Comparison of ENCODE assay signal across 31 mouse cellular contexts in genomic region chr10:88054233-88054985, GRCm38 (mm10). TPM values are rescaled to one million over a fixed set of nuclear protein-coding genes. Genes with fewer than 3 reads are reported as not detected.
DNase-seq lines count a peak whose midpoint lies in the region; ATAC-seq and TF ChIP-seq lines count a peak whose summit lies in the region.
"Had no signal": no experiment of that assay in that cellular context is flagged by ENCODE, and none has a peak within 500 bp of the region (broad histone marks: within the 10 kb centered on the region; RNA-seq: fewer than 3 reads in every experiment).

No protein-coding gene starts in this region.

- no peaks in the 10 kb centered on the region for H3K4me1 ChIP-seq in lung, embryonic 14.5 days (ENCODE audit: insufficient read depth)
- no peaks in the 10 kb centered on the region for H3K4me1 ChIP-seq in lung, adult 2 months (ENCODE audit: control insufficient read depth, insufficient read depth, low read length)
- H3K4me1 ChIP-seq in stomach, embryonic 16.5 days (ENCODE audit: control insufficient read depth, insufficient read depth, low read length) = peaks cover 6% of the 10 kb centered on the region
- H3K4me1 ChIP-seq in stomach, postnatal 0 days (replicated peaks; ENCODE audit: control insufficient read depth, insufficient read depth) = 0 out of 2 replicates have a peak, but pooled peaks cover 2% of the 10 kb centered on the region
- H3K4me1 ChIP-seq in hindbrain, embryonic 14.5 days (replicated peaks; ENCODE audit: control insufficient read depth, insufficient read depth, low read length) = no peaks in the 10 kb centered on the region
- H3K4me1 ChIP-seq: embryonic facial prominence, embryonic 12.5 days; forebrain, embryonic 12.5 days; heart, embryonic 15.5 days; hindbrain, embryonic 10.5 days; limb, embryonic 12.5 days; liver, embryonic 13.5 days; midbrain, embryonic 10.5 days; neural tube, embryonic 15.5 days had no signal

- no peak overlapping the region for H3K9ac ChIP-seq in lung, embryonic 14.5 days
- H3K9ac ChIP-seq in stomach, embryonic 16.5 days (ENCODE audit: low read length) = no peak overlapping the region
- no peak overlapping the region for H3K9ac ChIP-seq in stomach, postnatal 0 days (ENCODE audit: low read length)
- no peak overlapping the region for H3K9ac ChIP-seq in hindbrain, embryonic 14.5 days
- H3K9ac ChIP-seq: embryonic facial prominence, embryonic 12.5 days; forebrain, embryonic 12.5 days; heart, embryonic 15.5 days; limb, embryonic 12.5 days; liver, embryonic 13.5 days; neural tube, embryonic 15.5 days had no signal

- no peak overlapping the region for H3K4me3 ChIP-seq in lung, embryonic 14.5 days (ENCODE audit: low read depth, low read length)
- no peak overlapping the region for H3K4me3 ChIP-seq in lung, adult 2 months (replicated peaks; ENCODE audit: extremely low read depth, low read depth, low read length)
- H3K4me3 ChIP-seq in stomach, embryonic 16.5 days (replicated peaks; ENCODE audit: low read length) = no peak overlapping the region
- no peak overlapping the region for H3K4me3 ChIP-seq in stomach, postnatal 0 days (ENCODE audit: low read depth, low read length)
- no peak overlapping the region for H3K4me3 ChIP-seq in hindbrain, embryonic 14.5 days (replicated peaks; ENCODE audit: low read length)
- H3K4me3 ChIP-seq: embryonic facial prominence, embryonic 12.5 days; erythroblast, embryonic 14.5 days; forebrain, embryonic 12.5 days; heart, embryonic 15.5 days; hindbrain, embryonic 10.5 days; limb, embryonic 12.5 days; liver, embryonic 13.5 days; midbrain, embryonic 10.5 days; neural tube, embryonic 15.5 days had no signal

- TF ChIP-seq POLR2A in lung, adult 2 months (IDR thresholded peaks at IDR 0.05; ENCODE audit: borderline replicate concordance, extremely low read depth, low read depth, low read length) = no peak

- peak; percentile 26; the same call in 1 of the 2 replicates for ATAC-seq in lung, embryonic 14.5 days (ENCODE audit: insufficient read depth)
- ATAC-seq in stomach, embryonic 16.5 days (ENCODE audit: insufficient read depth, low FRiP score) = no peak
- ATAC-seq in stomach, postnatal 0 days (ENCODE audit: low FRiP score, low TSS enrichment) = no peak; the same call in 1 of the 2 replicates
- ATAC-seq in granulocyte monocyte progenitor cell, adult 5-6 weeks (replicated peaks; ENCODE audit: poor library complexity, severe bottlenecking) = peak; percentile 87
- ATAC-seq in hindbrain, embryonic 14.5 days (ENCODE audit: low FRiP score) = no peak
- ATAC-seq: hindbrain, postnatal 0 days; intestine, embryonic 16.5 days; Patski had no signal

- 0 out of 2 replicates have a peak overlapping the region, but pooled peaks have one; percentile 7 for H3K27ac ChIP-seq in lung, embryonic 14.5 days (ENCODE audit: low read depth)
- peak overlapping the region; percentile 38; the same call in 1 of the 2 replicates for H3K27ac ChIP-seq in stomach, embryonic 16.5 days (ENCODE audit: low read length)
- H3K27ac ChIP-seq in stomach, postnatal 0 days (replicated peaks) = no peak overlapping the region
- no peak overlapping the region for H3K27ac ChIP-seq in hindbrain, embryonic 14.5 days
- H3K27ac ChIP-seq: embryonic facial prominence, embryonic 12.5 days; forebrain, embryonic 12.5 days; heart, embryonic 15.5 days; hindbrain, embryonic 10.5 days; hindbrain, postnatal 0 days; limb, embryonic 12.5 days; liver, embryonic 13.5 days; midbrain, embryonic 10.5 days; neural tube, embryonic 15.5 days had no signal

- WGBS in lung, embryonic 14.5 days = 47% methylated on average over 14 of the region's 14 CpGs
- 56% methylated on average over 14 of the region's 14 CpGs for WGBS in lung, adult 2 months
- WGBS in stomach, embryonic 16.5 days = 56% methylated on average over 14 of the region's 14 CpGs
- WGBS in stomach, postnatal 0 days = 49% methylated on average over 14 of the region's 14 CpGs
- WGBS in hindbrain, embryonic 14.5 days = 84% methylated on average over 14 of the region's 14 CpGs

- no peak overlapping the region for H3K4me2 ChIP-seq in lung, embryonic 14.5 days
- no peak overlapping the region for H3K4me2 ChIP-seq in stomach, embryonic 16.5 days (ENCODE audit: low read depth, low read length)
- no peak overlapping the region for H3K4me2 ChIP-seq in stomach, postnatal 0 days (replicated peaks; ENCODE audit: low read depth)
- H3K4me2 ChIP-seq in hindbrain, embryonic 14.5 days (replicated peaks) = no peak overlapping the region
- H3K4me2 ChIP-seq: embryonic facial prominence, embryonic 12.5 days; forebrain, embryonic 12.5 days; heart, embryonic 15.5 days; limb, embryonic 12.5 days; liver, embryonic 13.5 days; neural tube, embryonic 15.5 days had no signal

- TF ChIP-seq CTCF in lung, embryonic 14.5 days (IDR thresholded peaks at IDR 0.05; ENCODE audit: low read depth) = no peak
- TF ChIP-seq CTCF in lung, adult 2 months (IDR thresholded peaks at IDR 0.05; ENCODE audit: insufficient read depth, low read length) = no peak
- TF ChIP-seq CTCF in stomach, postnatal 0 days (IDR thresholded peaks at IDR 0.05; ENCODE audit: low read depth) = no peak

- H3K9me3 ChIP-seq in lung, embryonic 14.5 days (ENCODE audit: low read depth, low read length) = no peaks in the 10 kb centered on the region
- no peaks in the 10 kb centered on the region for H3K9me3 ChIP-seq in stomach, embryonic 16.5 days (replicated peaks; ENCODE audit: control insufficient read depth, low read length)
- H3K9me3 ChIP-seq in stomach, postnatal 0 days (ENCODE audit: control insufficient read depth, low read length) = no peaks in the 10 kb centered on the region
- no peaks in the 10 kb centered on the region for H3K9me3 ChIP-seq in hindbrain, embryonic 14.5 days (ENCODE audit: control insufficient read depth, low read length)
- H3K9me3 ChIP-seq: embryonic facial prominence, embryonic 12.5 days; forebrain, embryonic 12.5 days; G1E; heart, embryonic 15.5 days; hindbrain, embryonic 10.5 days; limb, embryonic 12.5 days; liver, embryonic 13.5 days; midbrain, embryonic 10.5 days; neural tube, embryonic 15.5 days had no signal

- no peaks in the 10 kb centered on the region for H3K27me3 ChIP-seq in lung, embryonic 14.5 days (ENCODE audit: insufficient read depth, low read length)
- H3K27me3 ChIP-seq in stomach, embryonic 16.5 days (ENCODE audit: control insufficient read depth, insufficient read depth, low read length) = no peaks in the 10 kb centered on the region
- no peaks in the 10 kb centered on the region for H3K27me3 ChIP-seq in stomach, postnatal 0 days (ENCODE audit: control insufficient read depth, insufficient read depth, low read length)
- H3K27me3 ChIP-seq in hindbrain, embryonic 14.5 days (ENCODE audit: control insufficient read depth, insufficient read depth, low read length) = no peaks in the 10 kb centered on the region
- H3K27me3 ChIP-seq: embryonic facial prominence, embryonic 12.5 days; forebrain, embryonic 12.5 days; heart, embryonic 15.5 days; limb, embryonic 12.5 days; liver, embryonic 13.5 days; neural tube, embryonic 15.5 days; Patski had no signal

- no peak for TF ChIP-seq EP300 in stomach, postnatal 0 days (optimal IDR thresholded peaks at IDR 0.05)

- H3K36me3 ChIP-seq in lung, embryonic 14.5 days (ENCODE audit: insufficient read depth) = no peaks in the 10 kb centered on the region
- H3K36me3 ChIP-seq in stomach, embryonic 16.5 days (ENCODE audit: control insufficient read depth, insufficient read depth, low read length) = no peaks in the 10 kb centered on the region
- no peaks in the 10 kb centered on the region for H3K36me3 ChIP-seq in stomach, postnatal 0 days (ENCODE audit: control insufficient read depth, insufficient read depth, low read length)
- no peaks in the 10 kb centered on the region for H3K36me3 ChIP-seq in hindbrain, embryonic 14.5 days (replicated peaks; ENCODE audit: control insufficient read depth, insufficient read depth)
- H3K36me3 ChIP-seq: embryonic facial prominence, embryonic 12.5 days; forebrain, embryonic 12.5 days; G1E; heart, embryonic 15.5 days; hindbrain, embryonic 10.5 days; limb, embryonic 12.5 days; liver, embryonic 13.5 days; midbrain, embryonic 10.5 days; neural tube, embryonic 15.5 days had no signal

- DNase-seq in lung, embryonic 14.5 days = peak; percentile 43
- no peak for DNase-seq in lung, adult 2 months
- no peak for DNase-seq in stomach, postnatal 0 days (ENCODE audit: low spot score)
- no peak for DNase-seq in hindbrain, embryonic 14.5 days (ENCODE audit: low spot score)
- DNase-seq in kidney, postnatal 4 days = no peak
- DNase-seq in thymus, postnatal 4 days = no peak
- DNase-seq: adrenal gland, adult 2 months; cerebellum, adult 18-20 months; cerebellum, postnatal 14 days; kidney, adult 9 months; kidney, postnatal 14 days; layer of hippocampus, postnatal 36 days; liver, embryonic 13.5 days; lung, postnatal 14 days had no signal

RNA-seq across cellular contexts. Expression of gene Pmch, which starts 36.5 kb away (rescaled TPM):
- polyA plus RNA-seq in lung, embryonic 14.5 days (2014; fragmentation: Nextera tagmentation; extraction: Ambion mirVana) = 0.66 and 0.74 TPM in 2 replicates
- not detected in 2 replicates for polyA plus RNA-seq in lung, adult 2 months (2012; rRNA removed)
- 0.32 and 0.82 TPM in 2 replicates for polyA plus RNA-seq in stomach, embryonic 16.5 days (2015; fragmentation: Nextera tagmentation; extraction: Ambion mirVana)
- not detected in 2 replicates for polyA plus RNA-seq in stomach, postnatal 0 days (2015; fragmentation: Nextera tagmentation; extraction: Ambion mirVana)
- total RNA-seq in granulocyte monocyte progenitor cell, adult 5-6 weeks (2014; fragmentation: Nextera tagmentation) = not detected in 2 replicates
- not detected in 2 replicates for total RNA-seq in granulocyte monocyte progenitor cell, adult 5-6 weeks (2017)
- polyA plus RNA-seq in hindbrain, embryonic 14.5 days (2014; fragmentation: Nextera tagmentation; extraction: Ambion mirVana) = 0.43 TPM in 2 replicates
- total RNA-seq: adrenal gland, adult 2 months; gastrocnemius, postnatal 4 days; hindbrain, postnatal 0 days; layer of hippocampus, postnatal 36 days; left cerebral cortex, postnatal 14 days had no signal
- polyA plus RNA-seq: adrenal gland, adult 2 months; erythroblast, embryonic 14.5 days; G1E; small intestine, adult 2 months had no signal

Comparison
In these comparisons a context has a peak if more than half of its experiments do, and no peak if none do; other contexts are left out.
1. H3K27ac ChIP-seq: peak in lung, embryonic 14.5 days (single experiment) and stomach, embryonic 16.5 days (single experiment); none in stomach, postnatal 0 days (single experiment) and hindbrain, embryonic 14.5 days (single experiment).
2. ATAC-seq: peak in lung, embryonic 14.5 days (single experiment) and granulocyte monocyte progenitor cell, adult 5-6 weeks (single experiment); none in stomach, embryonic 16.5 days (single experiment), stomach, postnatal 0 days (single experiment) and hindbrain, embryonic 14.5 days (single experiment).